Mouse (Mus musculus): ENCODE measurements around the gene Msrb3.

The Msrb3 gene

GRCm38 (mm10) chr10:120898785-120899762, at the start of gene Msrb3:
Gene Msrb3, minus strand, starts transcription at chr10:120899101.
- no peak for DNase-seq (ENCODE audit: low spot score in 2 of 2)

- DNase-seq (ENCODE audit: low spot score in 2 of 2), result no peak
Measured at GRCm38 (mm10) chr10:120948461-120948860, 49.6 kb upstream of the Msrb3 start.

- no peak for DNase-seq (ENCODE audit: low spot score in 2 of 2)
Measured at GRCm38 (mm10) chr10:120947842-120948241, 48.9 kb upstream of the Msrb3 start.

- DNase-seq (ENCODE audit: low spot score in 2 of 2), result no peak
Measured at GRCm38 (mm10) chr10:120946847-120947246, 47.9 kb upstream of the Msrb3 start.

- DNase-seq (ENCODE audit: low spot score in 2 of 2), result no peak
Measured at GRCm38 (mm10) chr10:120938904-120939208, 40.0 kb upstream of the Msrb3 start.

GRCm38 (mm10) chr10:120938077-120938903, 39.4 kb upstream of the Msrb3 start:
- peak in 1 of 2 experiments; percentile 3 for DNase-seq (ENCODE audit: low spot score in 2 of 2)

GRCm38 (mm10) chr10:120929536-120929935, 30.6 kb upstream of the Msrb3 start:
- DNase-seq (ENCODE audit: low spot score in 2 of 2), result no peak

- DNase-seq (ENCODE audit: low spot score in 2 of 2), result no peak
Measured at GRCm38 (mm10) chr10:120928183-120928582, 29.3 kb upstream of the Msrb3 start.

GRCm38 (mm10) chr10:120926156-120926555, 27.3 kb upstream of the Msrb3 start:
- no peak for DNase-seq (ENCODE audit: low spot score in 2 of 2)

GRCm38 (mm10) chr10:120921501-120921900, 22.6 kb upstream of the Msrb3 start:
- no peak for DNase-seq (ENCODE audit: low spot score in 2 of 2)

- no peak for DNase-seq (ENCODE audit: low spot score in 2 of 2)
Measured at GRCm38 (mm10) chr10:120920604-120921003, 21.7 kb upstream of the Msrb3 start.

- no peak for DNase-seq (ENCODE audit: low spot score in 2 of 2)
Measured at GRCm38 (mm10) chr10:120916250-120916649, 17.3 kb upstream of the Msrb3 start.

GRCm38 (mm10) chr10:120914948-120915631, 16.2 kb upstream of the Msrb3 start:
- DNase-seq (ENCODE audit: low spot score in 2 of 2), result no peak

- DNase-seq (ENCODE audit: low spot score in 2 of 2), result no peak
Measured at GRCm38 (mm10) chr10:120914286-120914685, 15.4 kb upstream of the Msrb3 start.

GRCm38 (mm10) chr10:120913796-120914195, 14.9 kb upstream of the Msrb3 start:
- DNase-seq (ENCODE audit: low spot score in 2 of 2), result no peak

- DNase-seq (ENCODE audit: low spot score in 2 of 2), result no peak
Measured at GRCm38 (mm10) chr10:120911971-120912370, 13.1 kb upstream of the Msrb3 start.

GRCm38 (mm10) chr10:120908776-120909574, 10.1 kb upstream of the Msrb3 start:
- no peak for DNase-seq (ENCODE audit: low spot score in 2 of 2)

- DNase-seq (ENCODE audit: low spot score in 2 of 2), result no peak
Measured at GRCm38 (mm10) chr10:120904676-120905075, 5.8 kb upstream of the Msrb3 start.

GRCm38 (mm10) chr10:120903843-120904468, 5.1 kb upstream of the Msrb3 start:
- no peak for DNase-seq (ENCODE audit: low spot score in 2 of 2)

GRCm38 (mm10) chr10:120901746-120902145, 2.8 kb upstream of the Msrb3 start:
- DNase-seq (ENCODE audit: low spot score in 2 of 2), result no peak

GRCm38 (mm10) chr10:120900096-120900495, 1.2 kb upstream of the Msrb3 start:
- DNase-seq (ENCODE audit: low spot score in 2 of 2), result no peak
